Mouse (Mus musculus) NIH3T3 (cell line): ENCODE results near the gene Pbx1.
"Not testable (repeated sequence)": the region's sequence is repeated elsewhere in the genome, so short reads cannot be mapped to it uniquely, and the experiment has no call there.

Experiments
- DNase-seq: peaks from one replicate; pipeline ENCODE4 v3.0.0-alpha.2; 2012; ENCODE audit warnings: low read depth

Gene Pbx1

DNA sequence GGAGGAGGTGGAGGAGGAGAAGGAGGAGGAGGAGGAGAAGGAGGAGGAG is at the start of gene Pbx1:
TSS of gene Pbx1 (minus strand) at position 39 of the 49 bp plus-strand sequence.
- DNase-seq, result not testable (repeated sequence)

DNA sequence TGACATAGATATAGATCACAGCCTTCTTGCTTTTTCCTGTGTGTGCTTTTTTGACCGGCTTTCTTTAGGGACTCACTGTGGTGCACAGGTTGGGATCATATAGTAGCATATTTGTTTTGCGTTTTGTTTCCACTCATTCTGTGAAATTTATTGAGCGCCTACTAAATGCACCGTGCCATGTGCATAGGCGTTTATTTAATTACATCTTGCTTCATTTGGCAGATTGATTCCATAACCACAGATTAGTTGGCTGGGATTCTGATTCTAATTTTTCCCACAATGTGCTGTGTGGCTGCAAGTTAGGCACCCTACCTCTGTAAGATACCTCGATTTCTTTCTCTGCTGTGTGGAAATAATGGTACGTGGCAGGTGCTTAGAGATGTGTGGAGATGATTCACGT is 47.6 kb upstream of the Pbx1 start:
- DNase-seq, result no peak

DNA sequence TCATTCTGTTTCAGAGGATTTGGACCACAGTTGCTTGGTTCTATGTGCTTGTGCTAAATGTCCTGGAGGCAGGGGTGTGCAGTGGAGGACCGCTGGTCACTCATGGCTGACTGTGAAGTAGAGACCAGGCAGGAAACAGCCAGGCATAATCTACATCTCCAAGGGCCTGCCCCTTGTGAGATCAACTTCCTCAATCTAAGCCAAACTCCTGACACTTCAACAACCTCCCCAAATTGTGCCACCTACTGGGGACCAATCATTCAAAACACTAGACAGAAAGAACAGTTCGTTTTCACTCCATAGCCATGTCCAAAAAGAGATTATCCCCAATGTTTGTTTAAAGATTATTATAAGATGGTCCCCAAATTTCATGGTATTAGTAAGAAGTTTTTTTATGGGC is 46.8 kb upstream of the Pbx1 start:
- DNase-seq, result no peak

DNA sequence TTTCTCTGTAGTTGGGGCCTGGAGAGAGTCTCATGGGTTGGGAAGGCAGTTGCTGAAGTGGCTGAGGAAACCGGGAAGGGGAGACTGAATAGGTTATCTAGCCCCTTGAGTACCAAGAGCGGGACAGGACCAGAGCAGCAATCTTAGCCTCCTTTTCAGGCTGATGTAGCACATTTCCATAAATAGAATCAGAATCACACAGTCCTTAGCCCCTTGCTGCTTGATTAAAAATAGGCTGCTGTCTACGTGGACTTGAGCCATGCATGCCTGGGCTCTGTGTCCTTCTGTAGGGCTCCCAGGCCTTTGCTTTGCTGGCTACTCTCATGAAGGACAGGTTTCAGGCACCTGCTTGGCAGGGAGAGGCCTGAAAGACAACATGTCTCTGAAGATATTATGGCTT is 44.8 kb upstream of the Pbx1 start:
- no peak for DNase-seq

- DNase-seq, result peak; percentile 28
Observed at GRCm38 (mm10) chr1:168476216-168476897, 44.3 kb upstream of the Pbx1 start.

DNA sequence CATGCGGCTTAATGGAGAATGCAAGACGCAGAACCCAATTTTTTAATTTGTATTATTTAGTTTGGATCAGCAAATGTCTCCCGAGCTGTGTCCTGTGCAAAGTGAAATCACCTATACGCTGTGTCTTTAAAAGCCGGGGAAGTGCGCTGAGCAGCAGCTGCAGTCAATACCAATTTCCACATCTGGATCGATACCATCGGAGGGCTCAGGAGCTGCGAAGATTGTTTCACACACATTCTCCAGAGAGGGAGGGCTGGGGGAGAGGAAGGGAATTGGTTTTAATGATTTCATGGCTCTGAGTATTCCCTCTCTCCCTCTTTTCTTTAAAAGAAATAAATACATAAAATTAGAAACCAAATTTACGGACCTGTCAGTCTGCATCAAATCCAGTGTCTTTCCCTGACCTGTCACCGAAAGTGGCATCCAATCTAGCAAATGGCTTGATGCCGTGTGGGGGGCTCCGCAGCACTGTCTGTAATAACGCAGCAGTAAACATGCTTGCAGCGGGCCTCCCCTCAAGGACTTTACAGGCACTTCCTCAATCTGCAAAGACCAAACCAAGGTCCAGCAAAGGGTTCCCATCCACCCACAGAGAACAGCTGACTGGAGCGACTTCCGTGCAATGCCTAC is 43.6 kb upstream of the Pbx1 start:
- no peak for DNase-seq

DNA sequence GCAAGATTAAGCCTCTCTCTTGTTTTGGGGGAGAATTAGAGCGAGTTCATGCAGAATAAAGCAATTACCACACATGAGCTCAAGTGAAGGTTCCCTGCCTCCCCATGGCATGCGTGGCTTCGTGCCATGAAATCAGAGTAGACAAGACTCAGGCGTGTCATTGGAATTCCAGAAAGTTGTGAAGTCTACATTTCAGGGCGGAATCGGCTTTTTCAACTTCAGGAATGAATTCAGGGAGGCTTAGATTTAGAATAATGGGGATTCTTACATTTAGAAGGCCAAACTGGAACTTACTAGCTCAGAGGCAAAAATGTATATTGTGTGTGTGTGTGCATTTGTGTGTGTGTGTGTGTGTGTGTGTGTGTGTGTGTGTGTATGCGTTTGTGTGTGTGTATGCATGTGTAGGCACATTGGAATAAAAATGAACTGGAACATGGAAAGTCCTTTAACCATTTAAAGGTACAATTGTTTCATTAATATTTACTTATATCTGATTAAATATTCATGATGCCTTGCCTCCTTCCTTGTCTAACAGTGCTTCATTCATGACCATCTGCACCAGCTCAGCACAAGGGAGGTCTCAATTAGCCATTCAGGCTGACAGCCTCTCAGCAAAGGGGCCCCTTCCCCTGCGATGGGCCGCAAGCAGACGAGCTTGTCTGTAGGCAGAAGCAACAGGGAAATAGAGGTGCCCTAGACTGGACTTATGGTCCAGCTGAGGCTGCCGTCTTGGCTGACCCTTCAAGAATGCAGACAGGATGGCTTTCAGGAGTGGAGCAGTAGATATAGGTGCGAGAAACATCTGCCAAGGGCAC is 41.4 kb upstream of the Pbx1 start:
- peak; percentile 67 for DNase-seq

DNA sequence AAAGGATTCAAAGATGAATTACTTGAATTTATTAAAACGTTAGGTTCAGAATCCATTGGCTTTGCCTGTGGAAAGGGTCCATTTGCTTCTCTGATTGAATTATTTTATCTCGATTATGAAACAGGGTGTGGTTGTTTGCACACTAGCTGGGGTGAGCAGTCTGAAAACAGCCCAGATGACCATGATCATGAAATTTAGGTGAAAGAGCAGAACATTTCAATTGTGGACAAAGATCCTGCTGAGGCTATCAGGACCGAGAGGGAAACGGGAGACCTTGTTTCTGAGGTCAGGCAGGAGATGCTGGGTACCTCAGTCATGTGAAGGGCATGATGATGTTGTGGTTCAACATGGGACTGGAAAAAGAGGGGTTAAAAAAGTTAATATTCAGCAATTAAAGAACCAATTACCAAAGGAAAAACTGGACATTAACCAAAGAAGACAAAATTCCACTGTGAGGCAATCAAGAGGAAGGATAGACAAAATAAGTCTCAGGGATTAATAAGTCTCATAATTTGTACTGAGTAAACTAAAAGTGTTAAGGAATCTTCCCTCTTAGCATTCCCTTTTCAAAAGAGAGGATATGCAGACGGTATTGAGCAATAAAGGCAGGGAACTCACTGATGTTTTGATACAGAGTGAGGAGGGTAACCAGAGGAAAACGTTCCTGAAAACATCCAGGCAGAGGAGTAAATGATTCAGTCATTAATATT is 40.6 kb upstream of the Pbx1 start:
- DNase-seq, result no peak

DNA sequence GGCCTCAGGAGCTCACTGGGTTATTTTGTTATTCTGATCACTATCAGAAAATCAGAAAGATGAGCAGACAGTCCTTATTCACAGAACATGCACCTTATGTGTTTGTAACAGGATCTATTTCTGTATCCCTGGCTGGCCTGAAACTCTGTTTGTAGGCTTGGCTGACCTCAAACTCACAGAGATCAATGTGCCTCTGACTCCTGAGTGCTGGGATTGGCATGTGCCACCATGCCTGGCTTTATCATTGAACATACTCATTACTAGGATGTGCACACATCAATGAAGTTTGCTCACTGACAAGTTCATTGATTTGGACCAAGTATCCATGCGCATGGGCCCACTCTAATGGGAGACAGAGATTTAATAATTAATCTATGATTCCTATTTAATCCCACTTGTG is 27.4 kb upstream of the Pbx1 start:
- DNase-seq, result no peak

DNA sequence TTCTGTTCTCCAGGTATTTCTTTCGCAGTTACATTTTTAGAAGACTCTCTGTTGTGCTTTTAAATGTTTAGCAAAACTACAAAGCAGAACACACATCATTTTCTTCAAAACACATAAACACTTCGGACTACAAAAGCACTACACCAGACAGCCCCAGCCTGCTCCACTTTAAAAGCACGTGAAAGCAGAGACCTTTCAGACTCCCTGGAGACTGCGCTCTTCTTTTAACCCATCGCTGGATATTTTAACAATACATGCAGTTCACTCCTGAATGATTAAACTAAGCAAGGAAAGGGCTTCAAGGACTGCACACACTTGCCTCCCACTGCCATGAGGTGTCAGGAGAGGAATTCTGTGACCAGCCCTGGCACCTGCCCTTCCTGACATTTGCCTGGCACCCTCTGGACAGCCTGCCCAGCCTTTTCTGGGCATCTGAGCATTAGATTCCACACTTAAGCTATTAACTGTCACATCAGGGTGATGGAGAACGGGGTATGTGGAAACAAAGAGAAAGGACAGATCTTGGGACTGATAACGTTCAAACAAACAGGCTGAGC is 25.2 kb upstream of the Pbx1 start:
- no peak for DNase-seq

- no peak for DNase-seq
Observed at GRCm38 (mm10) chr1:168455178-168455577, 23.1 kb upstream of the Pbx1 start.

- no peak for DNase-seq
Observed at GRCm38 (mm10) chr1:168433671-168434070, 1.6 kb upstream of the Pbx1 start.

DNA sequence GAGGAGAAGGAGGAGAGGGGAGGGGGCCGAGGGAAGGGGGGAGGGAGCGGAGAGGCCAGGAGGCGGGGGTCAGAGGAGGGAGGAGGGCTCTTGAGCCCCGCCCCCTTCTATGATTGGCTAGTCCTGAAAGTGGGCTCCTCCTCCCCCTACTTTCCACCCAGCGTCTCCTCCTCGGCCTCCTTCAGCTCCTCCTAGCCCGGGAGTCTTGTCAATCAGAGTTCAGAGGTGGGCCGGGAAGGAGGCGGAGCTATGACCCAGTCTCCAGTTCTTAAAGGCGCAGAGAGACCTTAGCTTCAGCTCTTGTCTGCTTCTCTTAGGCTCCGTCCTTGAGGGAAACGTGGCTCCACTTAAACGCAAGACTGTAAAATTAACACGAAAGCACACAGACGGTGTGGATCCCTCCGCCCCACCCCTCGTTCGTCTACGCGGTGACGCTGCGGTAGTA is 233 bp upstream of the Pbx1 start:
- DNase-seq, result peak; percentile 99

GRCm38 (mm10) chr1:168431711-168432231 is 299 bp downstream of the Pbx1 start:
- no peak for DNase-seq

DNA sequence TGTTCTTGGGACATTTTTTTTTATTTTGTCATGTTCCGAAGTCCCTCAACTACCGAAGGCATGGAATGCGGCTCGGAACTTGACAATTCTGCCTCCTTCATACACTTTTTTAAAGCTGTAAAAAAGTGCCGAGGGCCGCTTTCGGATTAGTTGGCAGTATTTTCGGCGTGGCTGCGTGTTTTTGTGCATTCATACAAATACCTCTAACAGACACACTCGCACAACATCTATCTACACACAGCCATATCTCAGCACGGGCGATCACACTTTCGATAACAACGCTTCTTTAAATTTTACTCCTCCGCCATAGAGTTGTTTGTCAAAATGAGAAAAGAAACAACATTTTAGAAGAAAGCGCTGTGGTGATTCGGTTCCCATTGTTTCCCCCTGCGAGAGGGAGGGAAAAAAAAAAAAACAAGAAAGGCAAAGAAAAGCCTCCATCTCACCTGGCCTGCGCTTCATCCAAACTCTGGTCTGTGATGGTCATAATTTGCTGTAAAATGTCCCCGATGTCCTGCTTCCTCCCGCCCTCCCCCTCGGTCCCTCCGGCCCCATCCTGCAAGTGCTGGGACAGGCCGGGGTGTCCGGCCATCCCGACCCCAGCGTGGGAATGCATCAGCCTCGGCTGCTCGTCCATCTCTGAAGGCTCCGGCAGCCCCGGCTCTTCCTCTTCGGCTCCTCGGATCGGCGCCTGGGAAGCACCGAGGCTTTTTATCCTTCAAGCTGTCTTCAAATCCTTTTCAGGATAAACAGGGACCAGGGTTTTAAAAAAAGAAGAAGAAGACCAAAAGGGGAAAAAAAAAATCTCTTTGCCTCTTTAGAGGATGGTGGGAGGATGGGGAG is 981 bp downstream of the Pbx1 start:
- peak; percentile 62 for DNase-seq

DNA sequence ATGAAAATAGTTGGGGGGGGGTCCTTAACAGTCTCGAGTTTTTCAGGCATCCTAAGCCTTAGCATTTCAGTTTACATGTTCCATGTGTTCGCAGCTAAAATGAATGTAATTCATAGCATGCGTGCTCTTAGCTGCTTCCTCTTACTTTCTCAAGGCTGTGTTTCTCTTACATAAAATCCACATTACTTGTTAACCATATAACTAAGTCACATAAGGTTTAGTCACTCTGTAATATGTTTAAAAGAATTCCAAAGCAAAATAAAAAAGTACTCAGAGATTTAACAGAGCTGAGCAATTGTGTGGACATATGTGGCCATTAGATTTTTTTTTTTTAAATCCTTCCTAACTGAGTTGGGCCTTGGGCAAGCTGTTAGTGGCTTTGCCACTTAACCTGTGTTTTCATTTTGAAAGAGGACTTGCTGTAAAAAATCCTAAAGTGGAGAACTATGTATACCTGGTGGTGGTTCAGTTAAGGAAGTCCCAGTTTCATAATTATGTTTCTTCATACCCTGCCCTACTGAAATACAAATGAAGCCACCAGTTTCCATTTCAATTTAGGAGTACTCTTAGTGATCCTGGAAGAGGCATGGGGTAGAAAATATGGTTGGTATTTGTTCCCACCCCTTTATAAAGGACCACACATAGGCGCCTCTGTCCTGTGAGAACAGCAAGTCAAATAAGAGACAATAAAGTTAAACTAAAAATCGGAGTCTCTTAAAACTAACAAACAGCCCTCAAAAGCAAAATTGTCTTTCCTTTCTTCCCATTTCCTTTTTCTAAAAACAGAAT is 2.0 kb downstream of the Pbx1 start:
- DNase-seq, result peak; percentile 43

GRCm38 (mm10) chr1:168429406-168429805 is 2.7 kb downstream of the Pbx1 start:
- peak; percentile 37 for DNase-seq

DNA sequence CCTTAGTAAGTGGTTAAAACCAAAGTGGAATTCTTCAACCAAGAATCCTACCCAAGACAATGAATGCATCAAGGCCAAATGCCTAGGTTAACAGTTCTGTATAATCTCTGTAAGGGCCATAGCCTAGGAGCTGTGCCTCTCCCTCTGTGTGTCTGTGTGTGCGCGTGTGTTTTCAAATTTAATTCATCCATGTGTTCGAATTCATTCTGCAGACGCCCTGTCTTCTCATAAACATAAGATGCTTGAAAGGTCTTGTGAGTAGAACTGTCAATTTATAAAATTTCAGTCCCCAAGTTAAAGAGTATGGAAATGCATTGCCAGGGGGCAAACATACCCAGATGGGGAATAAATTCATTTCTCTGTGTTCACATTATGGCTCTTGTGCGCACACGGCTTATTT is 3.8 kb downstream of the Pbx1 start:
- no peak for DNase-seq

- no peak for DNase-seq
Observed at GRCm38 (mm10) chr1:168427596-168427995, 4.5 kb downstream of the Pbx1 start.

DNA sequence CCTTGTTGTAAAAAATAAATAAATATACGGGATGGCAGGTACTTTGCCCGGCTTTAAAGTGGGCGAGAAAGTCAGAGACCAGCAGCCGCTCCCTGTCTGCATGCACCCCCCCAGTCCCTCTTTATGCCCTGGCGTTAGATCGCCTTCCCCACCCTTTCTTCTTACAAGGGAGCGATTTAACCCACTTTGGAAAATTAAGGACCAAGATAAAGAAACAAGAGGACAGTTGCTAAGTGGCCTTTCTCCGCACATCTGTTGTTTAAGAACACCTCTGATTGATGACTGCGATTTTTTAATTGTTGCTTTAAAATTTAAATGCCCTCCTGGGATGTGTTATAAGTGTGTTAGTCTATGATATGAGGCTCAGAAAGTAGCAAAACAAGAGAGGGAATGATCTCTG is 5.2 kb downstream of the Pbx1 start:
- DNase-seq, result no peak

DNA sequence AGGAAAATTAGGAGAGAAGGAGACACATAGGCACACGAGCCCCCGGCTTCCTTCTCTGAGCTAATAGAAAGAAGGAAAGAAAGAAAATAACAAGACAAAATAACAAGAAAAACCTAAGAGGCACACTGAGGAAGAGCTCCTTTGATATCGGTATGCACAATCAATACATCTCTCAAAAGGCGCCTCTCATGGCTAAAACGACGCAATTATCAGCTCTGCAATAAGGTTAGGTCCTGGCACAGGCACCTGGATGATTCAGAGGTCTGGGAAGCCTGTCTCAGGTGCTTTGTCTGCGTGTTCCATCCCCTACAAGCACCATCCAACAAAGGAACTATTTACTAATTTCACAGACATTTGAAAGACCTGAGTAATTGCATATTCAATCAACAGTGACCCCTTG is 5.8 kb downstream of the Pbx1 start:
- DNase-seq, result no peak
